Mouse (Mus musculus) heart, postnatal 10 days (tissue): ENCODE data around the gene Nfkbia. TPM values are rescaled to one million over a fixed set of nuclear protein-coding genes. Genes with fewer than 3 reads are reported as not detected.

Experiments
- DNase-seq, 2 experiments: peaks; one replicate each; pipeline ENCODE4 v3.0.0; 2021
- intact Hi-C: fragments of 180-260 bp; cut with DNase I; formaldehyde crosslinking; loops from one replicate; pipeline ENCODE4 v1.15.1; 2025
- total RNA-seq, 2 experiments: library from RNA; stranded (reverse); gene quantifications; 2 replicates each; pipeline ENCODE4 v1.2.3; 2021

Gene Nfkbia
- 10 to 100 TPM; 45.7 to 65.3 TPM for total RNA-seq

DNA sequence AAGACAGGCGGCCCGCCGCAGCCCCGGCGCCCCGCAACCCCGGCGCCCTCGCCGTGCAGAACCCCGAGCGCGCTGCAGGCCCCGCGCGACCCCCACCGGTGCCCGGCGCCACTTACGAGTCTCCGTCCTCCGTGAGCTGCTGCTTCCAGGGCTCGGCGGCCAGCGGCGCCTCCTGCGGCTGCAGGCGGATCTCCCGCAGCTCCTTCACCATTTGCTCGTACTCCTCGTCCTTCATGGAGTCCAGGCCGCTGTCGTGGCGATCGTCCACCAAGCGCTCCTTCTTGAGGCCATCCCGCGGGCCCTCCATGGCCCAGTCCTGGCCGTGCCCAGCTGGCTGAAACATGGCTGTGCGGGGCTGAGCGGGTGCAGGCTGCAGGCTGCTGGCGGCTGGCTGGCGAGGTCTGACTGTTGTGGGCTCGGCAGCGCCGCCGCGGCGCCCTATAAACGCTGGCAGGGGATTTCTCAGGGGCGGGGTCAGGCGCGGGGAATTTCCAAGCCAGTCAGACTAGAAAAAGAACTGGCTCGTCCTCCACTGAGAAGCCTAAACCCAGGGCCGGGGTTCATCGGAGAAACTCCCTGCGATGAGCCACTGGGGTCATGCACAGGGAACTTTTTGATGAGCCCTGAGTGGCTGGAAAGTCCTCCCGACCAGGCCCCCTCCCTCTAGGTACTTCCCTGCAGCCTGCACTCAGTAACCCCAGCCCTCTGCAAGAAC lies at the start of gene Nfkbia:
TSS of gene Nfkbia (minus strand) at position 464 of the 715 bp plus-strand sequence.
- peak; percentile 97 for DNase-seq
- intact Hi-C loops: loop anchor here (1.0 kb wide), 2 partner anchors 46 to 94 kb away; no protein-coding TSS in a partner anchor

- DNase-seq: no peak
- intact Hi-C loops: no loop called here
Observed at GRCm38 (mm10) chr12:55539157-55539556, 46.7 kb upstream of the Nfkbia start.

- intact Hi-C loops: no loop called here
- no peak for DNase-seq
Observed at GRCm38 (mm10) chr12:55538328-55538971, 46.0 kb upstream of the Nfkbia start.

GRCm38 (mm10) chr12:55537742-55538141 lies 45.3 kb upstream of the Nfkbia start:
- DNase-seq: no peak
- intact Hi-C loops: no loop called here

DNA sequence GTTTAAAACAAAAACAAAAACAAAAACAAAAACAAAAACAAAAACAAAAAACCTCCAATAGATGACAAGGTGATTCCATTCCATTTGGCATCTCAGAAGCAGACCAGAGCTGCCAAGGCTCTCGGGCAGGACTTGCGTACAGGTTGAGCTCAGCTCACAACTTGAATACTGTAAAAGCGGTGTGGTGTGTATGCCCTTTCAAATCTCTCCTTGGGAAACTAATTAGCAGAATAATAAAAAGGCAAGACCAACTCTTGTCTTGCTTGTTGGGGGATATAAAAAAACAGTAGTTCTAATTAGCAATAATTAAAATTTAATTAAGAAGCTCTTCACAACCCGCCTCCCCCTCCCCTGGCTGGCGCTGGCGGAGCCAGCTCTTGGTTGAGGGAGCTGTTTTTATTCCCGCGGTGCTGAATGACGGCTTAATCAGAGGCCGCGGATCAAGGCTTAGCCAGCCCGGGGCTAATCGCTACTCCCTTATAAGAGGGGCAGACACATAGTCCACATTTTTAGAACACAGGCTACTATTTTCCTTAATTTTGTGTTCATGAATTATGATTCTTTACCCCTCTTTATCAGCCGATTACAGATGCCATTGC lies 44.2 kb upstream of the Nfkbia start:
- DNase-seq: peak; percentile 1 to 32
- intact Hi-C loops: no loop called here

GRCm38 (mm10) chr12:55526983-55527752 lies 34.7 kb upstream of the Nfkbia start:
- DNase-seq: no peak
- intact Hi-C loops: no loop called here

DNA sequence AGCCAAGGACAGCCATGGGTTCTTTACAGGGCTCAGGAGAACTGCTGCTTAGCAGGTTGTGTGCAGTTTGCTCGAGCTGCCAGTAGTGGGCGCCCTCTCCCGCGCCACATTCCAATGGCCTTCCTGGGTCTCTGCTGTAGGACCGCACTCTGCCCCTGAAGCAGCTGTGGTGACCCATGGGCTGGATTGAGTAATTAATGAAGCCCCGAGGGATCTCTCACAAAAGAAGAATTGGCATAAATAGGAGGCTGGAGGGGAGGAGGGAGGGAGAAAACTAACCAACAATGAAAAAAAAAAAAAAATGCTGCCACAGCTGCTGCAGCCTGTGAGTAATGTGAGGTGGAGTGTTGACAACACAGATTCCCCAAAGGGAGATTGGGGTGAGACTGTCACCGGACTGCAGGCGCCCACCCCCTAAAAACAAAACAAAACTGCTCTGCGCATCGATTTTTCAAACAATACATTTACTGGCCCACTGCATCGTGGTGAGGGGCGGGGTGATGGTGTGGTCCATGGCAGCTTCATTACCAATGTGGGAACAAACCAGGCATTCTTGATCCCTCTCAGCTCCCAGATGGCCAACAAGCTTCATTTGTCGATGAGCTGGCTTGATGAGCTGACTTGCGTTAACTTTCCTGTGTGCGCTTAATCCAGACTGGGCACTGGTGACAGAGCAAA lies 25.8 kb upstream of the Nfkbia start:
- intact Hi-C loops: loop anchor here (5.0 to 10.0 kb wide), 2 partner anchors 207 to 314 kb away; no protein-coding TSS in a partner anchor
- DNase-seq: peak; percentile 51 to 65

DNA sequence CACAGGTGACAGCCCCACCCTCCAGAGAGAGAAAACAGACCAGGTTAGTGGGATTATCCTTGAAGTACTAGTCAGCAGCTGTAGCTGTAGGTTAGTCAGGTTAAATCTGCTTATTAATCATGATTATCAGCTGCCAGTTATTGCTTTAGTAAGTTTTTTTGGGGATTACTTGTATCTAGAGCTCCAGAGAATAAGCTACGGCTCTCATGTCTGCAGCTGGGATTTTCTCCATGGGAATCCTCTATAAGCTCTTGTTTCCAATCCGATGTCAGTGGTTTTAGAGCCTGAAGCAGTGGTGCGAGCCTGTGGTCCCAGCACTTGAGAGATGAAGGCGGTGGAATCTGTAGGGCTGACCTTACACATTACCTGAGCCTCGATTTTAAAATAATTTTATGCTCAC lies 16.4 kb upstream of the Nfkbia start:
- intact Hi-C loops: no loop called here

GRCm38 (mm10) chr12:55507332-55507935 lies 15.0 kb upstream of the Nfkbia start:
- DNase-seq: no peak
- intact Hi-C loops: no loop called here

More for the DNA sequence above, 16.4 kb upstream of the Nfkbia start:
- no peak for DNase-seq

DNA sequence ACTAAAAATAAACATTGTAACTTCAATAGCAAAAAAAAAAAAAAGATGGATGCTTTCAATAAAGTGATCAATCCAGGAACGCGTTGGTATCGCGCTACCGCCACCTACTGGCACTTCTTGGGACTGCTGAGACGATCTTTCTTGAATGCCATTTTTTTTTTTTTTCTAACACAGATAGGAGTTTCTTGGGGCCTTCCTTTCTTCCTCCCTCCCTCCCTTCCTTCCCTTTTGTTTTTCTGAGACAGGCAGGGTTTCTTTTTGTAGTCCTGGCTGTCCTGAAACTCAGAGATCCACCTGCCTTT lies 13.5 kb upstream of the Nfkbia start:
- DNase-seq: peak in 1 of 2 experiments; percentile 74
- intact Hi-C loops: no loop called here

- intact Hi-C loops: no loop called here
- no peak for DNase-seq
Observed at GRCm38 (mm10) chr12:55505314-55506028, 13.0 kb upstream of the Nfkbia start.

DNA sequence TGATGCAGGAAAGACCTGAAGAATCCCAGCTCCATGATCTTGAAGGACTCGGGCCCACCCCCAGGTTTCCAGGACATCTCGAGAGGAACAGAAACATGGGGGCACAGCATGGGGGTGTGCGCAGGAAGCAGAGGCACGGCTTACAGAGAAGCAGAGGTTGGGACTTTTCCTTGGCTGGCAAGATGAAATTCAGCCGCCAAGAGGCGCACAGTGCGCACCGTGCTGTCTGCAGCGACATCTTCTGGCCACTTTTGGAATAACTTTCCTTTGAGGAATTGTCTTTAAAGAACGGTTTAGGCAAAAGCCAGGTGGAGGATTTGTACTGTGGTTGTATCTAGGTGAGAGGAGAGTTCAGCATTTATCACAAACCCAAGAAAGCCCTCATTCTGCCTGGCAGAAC lies 6.6 kb upstream of the Nfkbia start:
- intact Hi-C loops: loop anchor here (1.0 kb wide), 3 partner anchors 126 to 184 kb away; no protein-coding TSS in a partner anchor
- DNase-seq: peak; percentile 87 to 94

GRCm38 (mm10) chr12:55497737-55498136 lies 5.3 kb upstream of the Nfkbia start:
- no peak for DNase-seq
- intact Hi-C loops: no loop called here

DNA sequence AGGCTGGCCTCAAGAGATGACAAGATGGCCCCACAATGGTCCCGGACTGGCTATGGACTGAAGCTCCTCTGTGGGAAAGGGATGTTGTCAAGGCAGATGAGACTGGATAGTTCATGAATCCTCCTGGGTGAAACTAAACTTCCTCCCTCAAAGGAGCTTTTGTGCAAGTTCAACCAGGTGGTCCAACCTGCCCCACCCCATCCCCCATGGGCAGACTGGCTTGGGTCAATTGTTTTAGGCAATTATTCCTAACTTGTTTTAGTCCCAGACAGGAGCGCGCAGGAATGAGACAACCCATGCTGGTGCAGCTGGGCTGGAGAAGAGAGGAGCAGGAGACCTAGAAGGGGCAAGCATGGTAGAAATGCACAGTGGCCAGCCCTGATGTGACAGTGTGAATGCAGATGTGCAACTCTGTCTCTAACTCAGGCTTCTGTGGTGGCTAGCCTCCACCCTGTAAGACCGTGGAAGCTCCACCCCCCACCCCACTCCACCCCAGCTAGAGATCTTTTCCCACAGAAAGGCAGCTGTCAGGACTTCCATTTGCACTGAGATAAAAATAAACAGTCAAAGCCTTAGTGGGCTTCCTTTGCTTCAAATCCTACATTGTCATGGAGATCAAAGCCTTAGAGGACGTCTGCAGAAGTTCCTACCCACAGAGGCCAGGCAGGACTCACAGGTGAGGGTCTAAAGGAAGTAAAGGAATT lies 3.6 kb upstream of the Nfkbia start:
- DNase-seq: no peak
- intact Hi-C loops: loop anchor here (1.0 kb wide), 1 partner anchor 181 kb away; no protein-coding TSS in a partner anchor

- intact Hi-C loops: loop anchor here (1.0 kb wide), 1 partner anchor 180 kb away; no protein-coding TSS in a partner anchor
- DNase-seq: peak; percentile 83 to 85
Observed at GRCm38 (mm10) chr12:55495114-55495901, 2.9 kb upstream of the Nfkbia start.

DNA sequence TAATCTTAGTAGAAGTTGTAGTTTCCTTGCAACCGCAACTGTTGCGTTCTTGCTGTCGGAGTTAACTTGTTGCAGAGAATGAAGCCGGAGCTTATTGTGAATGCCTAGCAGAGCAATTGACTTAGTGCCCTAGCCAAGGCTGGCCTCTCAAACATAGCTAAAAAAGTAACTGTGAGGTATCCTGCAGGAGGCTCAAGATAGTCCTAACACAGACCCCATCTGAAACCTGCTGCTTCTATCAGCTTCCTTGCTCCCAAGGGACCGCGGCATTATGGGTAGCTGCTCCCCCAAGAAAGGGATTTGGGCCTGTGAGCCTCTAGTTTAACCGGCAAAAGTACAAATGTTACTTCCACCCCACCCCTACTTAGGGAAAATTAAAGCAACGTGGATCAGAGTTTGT lies 934 bp upstream of the Nfkbia start:
- intact Hi-C loops: loop anchor here (1.0 kb wide), 1 partner anchor 138 kb away; no protein-coding TSS in a partner anchor
- DNase-seq: peak in 1 of 2 experiments; percentile 36

GRCm38 (mm10) chr12:55492941-55493340 lies 494 bp upstream of the Nfkbia start:
- intact Hi-C loops: loop anchor here (1.0 kb wide), 3 partner anchors 47 to 138 kb away; no protein-coding TSS in a partner anchor

More at GRCm38 (mm10) chr12:55492941-55493340, 494 bp upstream of the Nfkbia start:
- DNase-seq: no peak
